Mouse (Mus musculus) lung, embryonic 16.5 days (tissue): Measurements from ENCODE around the gene Sp9. TPM values are rescaled to one million over a fixed set of nuclear protein-coding genes. Genes with fewer than 3 reads are reported as not detected.

ENCODE experiments used
- ATAC-seq: fragments of 200-750 bp; cut with Nextera tagmentation; 2 replicates; pipeline ENCODE4 v1.8.0; 2017; ENCODE audit warnings: low read depth, mild to moderate bottlenecking, moderate library complexity
- H3K27ac ChIP-seq: fragments of 300-500 bp; sonication (generic); 2 replicates; pipeline ENCODE4 v1.5.1; 2014; ENCODE audit warnings: mild to moderate bottlenecking, control low read depth, low read length
- H3K27me3 ChIP-seq: fragments of 300-500 bp; sonication (generic); 2 replicates; pipeline ENCODE4 v1.6.1; 2014; ENCODE audit warnings: low read depth, low read length, mixed read lengths; ENCODE audit not compliant: control insufficient read depth, insufficient read depth
- H3K36me3 ChIP-seq: fragments of 300-500 bp; sonication (generic); 2 replicates; pipeline ENCODE4 v1.6.1; 2014; ENCODE audit warnings: low read length; ENCODE audit not compliant: control insufficient read depth, insufficient read depth
- H3K4me1 ChIP-seq: fragments of 300-500 bp; sonication (generic); replicated peaks from 2 replicates; pipeline ENCODE4 v1.6.1; 2014; ENCODE audit warnings: low read length, mixed read lengths; ENCODE audit not compliant: control insufficient read depth, insufficient read depth
- H3K4me2 ChIP-seq: fragments of 300-500 bp; sonication (generic); 2 replicates; pipeline ENCODE4 v1.6.1; 2014; ENCODE audit warnings: low read depth, low read length, control low read depth
- H3K4me3 ChIP-seq: fragments of 300-500 bp; sonication (generic); 2 replicates; pipeline ENCODE4 v1.5.1; 2014; ENCODE audit warnings: mild to moderate bottlenecking, low read length, control low read depth
- H3K9ac ChIP-seq: fragments of 300-500 bp; sonication (generic); 2 replicates; pipeline ENCODE4 v1.6.1; 2014; ENCODE audit warnings: low read length, control low read depth
- H3K9me3 ChIP-seq: fragments of 300-500 bp; sonication (generic); 2 replicates; pipeline ENCODE4 v1.6.1; 2016; ENCODE audit warnings: low read length; ENCODE audit not compliant: control insufficient read depth
- WGBS: fragments of 180-500 bp; shearing (Covaris S2); extraction: QIAGEN DNeasy Blood & Tissue Kit; methylation state at CpG from one replicate; pipeline ENCODE4 v1.1.7; 2014; 5-methylcytosine and 5-hydroxymethylcytosine counted together
- polyA plus RNA-seq: library from polyadenylated mRNA; unstranded; fragments of >200 nt; fragmentation: Nextera tagmentation; extraction: Ambion mirVana; gene quantifications from 2 replicates; pipeline ENCODE4 v1.2.1, GENCODE M21; 2015

Sp9 gene
- polyA plus RNA-seq, 1 experiment from 2014 or later = not detected

- Histone ChIP-seq H3K4me1 (peaks cover 40% of the 10 kb centered on the region), H3K9me3 (no peaks in the 10 kb centered on the region), H3K9ac (peak overlapping the region; percentile 15; the same call in 1 of the 2 replicates), H3K36me3 (no peaks in the 10 kb centered on the region), H3K4me2 (peak overlapping the region; percentile 67), H3K27me3 (peaks cover 71% of the 10 kb centered on the region), H3K4me3 (peak overlapping the region; percentile 48), H3K27ac (no peak overlapping the region)
- peak; percentile 46 for ATAC-seq
- under 1% methylated on average over 104 of the region's 110 CpGs for WGBS
Observed at GRCm38 (mm10) chr2:73273249-73274118, 1.8 kb downstream of the Sp9 start.

DNA sequence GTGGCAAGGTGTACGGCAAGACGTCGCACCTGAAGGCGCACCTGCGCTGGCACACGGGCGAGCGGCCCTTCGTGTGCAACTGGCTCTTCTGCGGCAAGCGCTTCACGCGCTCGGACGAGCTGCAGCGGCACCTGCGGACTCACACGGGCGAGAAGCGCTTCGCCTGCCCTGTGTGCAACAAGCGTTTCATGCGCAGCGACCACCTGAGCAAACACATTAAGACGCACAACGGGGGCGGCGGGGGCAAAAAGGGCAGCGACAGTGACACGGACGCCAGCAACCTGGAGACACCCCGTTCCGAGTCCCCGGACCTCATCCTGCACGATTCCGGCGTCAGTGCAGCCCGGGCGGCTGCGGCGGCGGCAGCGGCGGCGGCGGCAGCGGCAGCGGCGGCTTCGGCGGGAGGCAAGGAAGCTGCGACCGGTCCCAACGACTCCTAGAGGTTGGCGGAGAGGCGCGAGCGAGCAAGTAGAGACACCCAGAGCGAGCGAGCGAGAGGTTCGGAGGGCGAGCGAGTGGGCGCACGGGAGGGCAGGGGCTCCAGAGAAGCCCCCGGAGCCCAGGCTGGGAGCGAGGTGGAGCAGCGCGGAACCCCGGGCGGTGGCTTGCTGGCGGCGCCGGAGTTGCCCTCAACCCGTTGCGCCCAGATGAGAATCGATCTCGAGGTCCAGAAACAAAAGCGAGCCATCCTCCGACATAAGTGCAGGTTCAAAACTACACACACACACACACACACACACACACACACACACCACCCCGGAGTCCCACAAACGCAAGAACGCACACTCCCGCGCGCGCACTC lies 2.6 kb downstream of the Sp9 start:
- peaks cover 72% of the 10 kb centered on the region for H3K27me3 ChIP-seq
- peak; percentile 3; the same call in 1 of the 2 replicates for ATAC-seq
- under 1% methylated on average over 78 of the region's 88 CpGs for WGBS
- 0 out of 2 replicates have a peak overlapping the region, but pooled peaks have one; percentile 11 for H3K9ac ChIP-seq
- H3K4me1 ChIP-seq = peaks cover 40% of the 10 kb centered on the region
- H3K36me3 ChIP-seq = no peaks in the 10 kb centered on the region
- peak overlapping the region; percentile 67 for H3K4me2 ChIP-seq
- peak overlapping the region; percentile 48 for H3K4me3 ChIP-seq
- no peak overlapping the region for H3K27ac ChIP-seq
- no peaks in the 10 kb centered on the region for H3K9me3 ChIP-seq

GRCm38 (mm10) chr2:73275261-73276040 lies 3.7 kb downstream of the Sp9 start:
- Histone ChIP-seq H3K4me2 (no peak overlapping the region), H3K27ac (no peak overlapping the region), H3K27me3 (peaks cover 71% of the 10 kb centered on the region), H3K9me3 (no peaks in the 10 kb centered on the region), H3K4me1 (peaks cover 42% of the 10 kb centered on the region), H3K36me3 (no peaks in the 10 kb centered on the region), H3K9ac (no peak overlapping the region), H3K4me3 (no peak overlapping the region)
- 8% methylated on average over 8 of the region's 8 CpGs for WGBS
- no peak for ATAC-seq

DNA sequence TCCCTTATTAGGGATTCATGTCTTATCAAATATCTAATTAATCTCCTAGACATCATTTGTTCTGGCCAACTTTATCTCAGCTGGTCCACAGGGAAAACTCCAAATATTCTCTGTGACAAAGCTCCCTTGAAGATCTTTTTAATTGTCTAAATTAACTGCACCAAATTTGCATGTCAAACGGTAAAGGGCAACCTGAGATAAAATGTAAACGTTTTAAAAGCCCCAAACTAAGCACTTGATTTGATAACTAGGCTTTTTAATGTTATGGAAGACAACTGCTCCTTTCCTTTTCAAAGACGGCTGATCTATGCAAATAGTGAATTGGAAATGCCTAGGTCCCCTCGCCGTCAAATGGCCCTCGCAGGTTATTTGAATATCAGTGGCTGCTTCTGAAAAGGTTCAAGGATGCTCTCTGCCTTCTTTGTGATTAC lies 4.4 kb downstream of the Sp9 start:
- Histone ChIP-seq H3K9me3 (no peaks in the 10 kb centered on the region), H3K4me1 (peaks cover 39% of the 10 kb centered on the region), H3K27me3 (peaks cover 71% of the 10 kb centered on the region), H3K36me3 (no peaks in the 10 kb centered on the region), H3K4me2 (no peak overlapping the region), H3K27ac (no peak overlapping the region), H3K4me3 (no peak overlapping the region), H3K9ac (no peak overlapping the region)
- WGBS = under 1% methylated on average over 6 of the region's 6 CpGs
- ATAC-seq = no peak

- Histone ChIP-seq H3K4me1 (peaks cover 31% of the 10 kb centered on the region), H3K27me3 (peaks cover 72% of the 10 kb centered on the region), H3K4me3 (peak overlapping the region; percentile 3; the same call in 1 of the 2 replicates), H3K9ac (no peak overlapping the region), H3K9me3 (no peaks in the 10 kb centered on the region), H3K36me3 (no peaks in the 10 kb centered on the region), H3K4me2 (no peak overlapping the region), H3K27ac (no peak overlapping the region)
- 3% methylated on average over 37 of the region's 38 CpGs for WGBS
- no peak for ATAC-seq
Observed at GRCm38 (mm10) chr2:73277021-73277708, 5.4 kb downstream of the Sp9 start.

DNA sequence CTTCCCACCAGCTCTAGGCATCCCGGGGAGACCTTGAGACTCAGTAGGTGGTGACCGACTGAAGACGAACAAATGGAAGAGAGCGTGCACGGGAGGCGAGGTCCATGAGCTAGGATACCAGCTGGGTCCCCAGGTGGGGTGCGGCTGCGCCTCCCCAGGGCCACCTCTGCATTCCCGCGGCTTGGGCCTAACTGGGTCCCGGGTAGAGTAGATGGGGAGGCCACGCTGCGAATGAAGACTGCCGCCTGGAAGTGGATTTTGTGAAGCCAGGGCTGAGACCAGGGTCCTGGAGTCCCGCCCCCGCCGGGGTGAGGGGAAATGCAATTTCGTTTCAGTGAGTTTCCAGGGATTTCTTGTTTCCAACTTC lies 6.0 kb downstream of the Sp9 start:
- no peak overlapping the region for H3K27ac ChIP-seq
- H3K4me2 ChIP-seq = no peak overlapping the region
- WGBS = 5% methylated on average over 18 of the region's 18 CpGs
- no peak overlapping the region for H3K9ac ChIP-seq
- ATAC-seq = no peak
- H3K27me3 ChIP-seq = peaks cover 73% of the 10 kb centered on the region
- H3K36me3 ChIP-seq = no peaks in the 10 kb centered on the region
- H3K9me3 ChIP-seq = no peaks in the 10 kb centered on the region
- peak overlapping the region; percentile 3; the same call in 1 of the 2 replicates for H3K4me3 ChIP-seq
- peaks cover 31% of the 10 kb centered on the region for H3K4me1 ChIP-seq

DNA sequence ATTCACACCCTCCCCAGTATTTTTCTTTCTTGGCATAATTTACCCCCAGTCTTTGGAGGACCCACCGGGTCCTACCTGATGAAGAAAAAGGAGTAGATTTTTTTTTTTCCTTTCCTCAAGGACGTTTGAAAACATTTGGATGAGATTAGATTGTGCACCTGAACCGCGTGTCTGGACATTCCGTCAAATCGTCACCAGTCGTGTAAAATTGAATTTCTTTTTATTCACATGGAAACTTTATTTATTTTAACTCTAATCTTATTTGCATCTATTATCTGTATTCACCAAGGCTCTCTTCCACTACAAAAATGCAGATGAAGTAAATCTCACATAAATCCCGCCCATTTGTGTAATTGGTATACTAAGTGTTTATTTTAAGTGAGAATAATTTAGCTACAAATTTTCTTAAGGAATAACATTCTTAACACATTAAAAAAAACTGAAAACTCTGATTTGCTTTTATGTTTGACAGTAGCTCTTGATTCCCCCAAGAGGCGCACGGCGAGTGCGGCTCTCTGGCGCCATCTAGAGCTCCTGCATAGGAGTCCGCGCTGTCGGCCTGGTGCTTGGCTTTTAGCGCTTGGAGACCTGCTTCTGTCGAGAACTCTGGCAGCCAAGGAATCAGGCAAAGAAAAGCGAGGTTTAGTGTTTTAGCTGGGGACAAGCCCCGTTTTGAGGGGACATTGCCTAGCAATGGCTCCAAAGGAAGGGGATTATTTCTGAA lies 6.6 kb downstream of the Sp9 start:
- Histone ChIP-seq H3K36me3 (no peaks in the 10 kb centered on the region), H3K4me1 (peaks cover 26% of the 10 kb centered on the region), H3K27ac (no peak overlapping the region), H3K4me3 (peak overlapping the region; percentile 24), H3K9me3 (no peaks in the 10 kb centered on the region), H3K27me3 (peaks cover 69% of the 10 kb centered on the region), H3K4me2 (peak overlapping the region; percentile 42), H3K9ac (no peak overlapping the region)
- peak; percentile 71; the same call in 1 of the 2 replicates for ATAC-seq
- 1% methylated on average over 20 of the region's 20 CpGs for WGBS

DNA sequence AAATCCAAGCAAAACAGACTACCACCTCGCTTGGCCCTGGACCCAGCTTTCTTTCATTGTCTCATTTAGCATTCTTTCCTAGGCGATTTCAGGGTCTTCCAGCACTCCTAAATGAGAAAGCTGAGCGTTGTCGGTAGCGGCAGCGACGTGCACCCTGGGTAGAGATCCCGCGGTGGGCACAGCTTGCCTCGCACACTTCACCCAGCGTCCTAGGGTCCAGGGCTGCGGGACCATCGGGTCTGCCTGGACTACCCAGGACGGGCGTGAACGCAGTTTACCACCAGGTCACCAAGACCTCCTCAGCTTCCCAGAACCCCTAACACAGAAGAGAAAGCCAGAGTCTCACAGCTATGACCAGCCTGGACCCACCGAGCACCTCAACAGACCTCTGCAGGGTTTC lies 7.1 kb downstream of the Sp9 start:
- H3K27ac ChIP-seq = no peak overlapping the region
- no peak overlapping the region for H3K9ac ChIP-seq
- peak overlapping the region; percentile 24 for H3K4me3 ChIP-seq
- H3K9me3 ChIP-seq = no peaks in the 10 kb centered on the region
- H3K4me1 ChIP-seq = peaks cover 20% of the 10 kb centered on the region
- peak; percentile 29; the same call in 1 of the 2 replicates for ATAC-seq
- 3% methylated on average over 17 of the region's 17 CpGs for WGBS
- no peaks in the 10 kb centered on the region for H3K36me3 ChIP-seq
- H3K27me3 ChIP-seq = peaks cover 63% of the 10 kb centered on the region
- H3K4me2 ChIP-seq = peak overlapping the region; percentile 42
